Mouse (Mus musculus) urinary bladder, postnatal 14 days (tissue): ENCODE results near the gene Ces1e.

Experiments used
- DNase-seq: peaks from one replicate; pipeline ENCODE4 v3.0.0; 2021; ENCODE audit warnings: low spot score

Gene Ces1e

GRCm38 (mm10) chr8:93176593-93176992 lies 52.8 kb downstream of the Ces1e start:
- DNase-seq: no peak

- DNase-seq: no peak
Observed at GRCm38 (mm10) chr8:93174554-93174953, 54.9 kb downstream of the Ces1e start.

GRCm38 (mm10) chr8:93171846-93172590 lies 57.4 kb downstream of the Ces1e start:
- DNase-seq: peak; percentile 41

GRCm38 (mm10) chr8:93163363-93163762 lies 66.1 kb downstream of the Ces1e start:
- DNase-seq: no peak

GRCm38 (mm10) chr8:93151401-93151800 lies 78.0 kb downstream of the Ces1e start:
- no peak for DNase-seq
